Mouse (Mus musculus): Measurements from ENCODE around the gene Tmem185b. TPM values are rescaled to one million over a fixed set of nuclear protein-coding genes. Genes with fewer than 3 reads are reported as not detected.

Tmem185b gene
- polyA plus RNA-seq, 1 experiment from 2014 or later, result 33.2 TPM

GRCm38 (mm10) chr1:119495396-119495775, 30.6 kb upstream of the Tmem185b start:
- ATAC-seq (ENCODE audit: insufficient read depth) (no peak), DNase-seq (no peak)
- H3K4me3 ChIP-seq (ENCODE audit: low read depth, low read length), result no peak overlapping the region
- no peaks in the 10 kb centered on the region for H3K27me3 ChIP-seq (ENCODE audit: insufficient read depth, low read length)
- TF ChIP-seq CTCF (IDR thresholded peaks at IDR 0.05; ENCODE audit: low read depth), result no peak
- H3K9me3 ChIP-seq (ENCODE audit: low read depth, low read length), result no peaks in the 10 kb centered on the region
- no peak overlapping the region for H3K27ac ChIP-seq (ENCODE audit: low read depth)
- H3K4me1 ChIP-seq (ENCODE audit: insufficient read depth), result peaks cover 33% of the 10 kb centered on the region
- 0 out of 2 replicates have a peak, but pooled peaks cover 11% of the 10 kb centered on the region for H3K36me3 ChIP-seq (ENCODE audit: insufficient read depth)
- H3K9ac ChIP-seq, result no peak overlapping the region
- 81% methylated on average over 6 of the region's 6 CpGs for WGBS
- H3K4me2 ChIP-seq, result no peak overlapping the region

DNA sequence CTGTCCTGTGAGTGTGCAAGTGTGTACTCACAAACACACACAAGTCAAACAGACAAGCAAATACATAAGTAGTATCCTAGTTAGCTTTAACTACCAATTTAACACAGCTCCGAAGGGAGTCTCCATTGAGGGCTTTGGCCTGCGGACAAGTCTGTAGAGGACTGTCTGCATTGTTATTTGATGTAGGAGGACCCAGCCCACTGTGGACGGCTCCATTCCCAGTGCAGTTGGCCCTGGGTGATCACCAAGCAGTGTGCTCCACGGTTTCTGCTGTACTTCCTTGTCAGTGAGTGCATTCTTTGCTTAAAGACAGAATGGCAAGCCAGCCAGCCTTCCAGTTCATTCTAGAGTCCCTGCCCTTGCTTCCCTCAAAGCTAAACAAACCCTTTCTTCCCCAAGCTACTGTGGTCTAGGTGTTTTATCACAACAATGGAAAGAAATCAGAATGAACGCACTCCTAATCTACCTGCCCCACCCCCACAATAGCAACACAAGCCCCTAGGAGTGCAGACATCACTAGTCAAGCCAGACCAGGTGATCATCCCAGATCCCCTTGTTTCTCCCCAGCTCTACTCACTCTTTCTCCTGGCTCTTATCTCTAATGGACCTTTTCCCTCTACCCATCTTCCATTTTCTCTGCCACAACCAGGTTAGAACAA, 28.5 kb upstream of the Tmem185b start:
- H3K9ac ChIP-seq, result no peak overlapping the region
- DNase-seq (no peak), ATAC-seq (ENCODE audit: insufficient read depth) (no peak)
- no peaks in the 10 kb centered on the region for H3K9me3 ChIP-seq (ENCODE audit: low read depth, low read length)
- no peak overlapping the region; the same call in 1 of the 2 replicates for H3K27ac ChIP-seq (ENCODE audit: low read depth)
- H3K27me3 ChIP-seq (ENCODE audit: insufficient read depth, low read length), result no peaks in the 10 kb centered on the region
- no peak overlapping the region for H3K4me3 ChIP-seq (ENCODE audit: low read depth, low read length)
- H3K36me3 ChIP-seq (ENCODE audit: insufficient read depth), result peaks cover 23% of the 10 kb centered on the region
- peaks cover 20% of the 10 kb centered on the region for H3K4me1 ChIP-seq (ENCODE audit: insufficient read depth)
- TF ChIP-seq CTCF (IDR thresholded peaks at IDR 0.05; ENCODE audit: low read depth), result no peak
- H3K4me2 ChIP-seq, result no peak overlapping the region
- 68% methylated on average over 5 of the region's 5 CpGs for WGBS

GRCm38 (mm10) chr1:119498536-119499231, 27.3 kb upstream of the Tmem185b start:
- H3K4me1 ChIP-seq (ENCODE audit: insufficient read depth), result peaks cover 12% of the 10 kb centered on the region
- no peak overlapping the region for H3K27ac ChIP-seq (ENCODE audit: low read depth)
- TF ChIP-seq CTCF (IDR thresholded peaks at IDR 0.05; ENCODE audit: low read depth), result no peak
- WGBS, result 81% methylated on average over 9 of the region's 9 CpGs
- H3K4me2 ChIP-seq, result no peak overlapping the region
- DNase-seq (no peak), ATAC-seq (ENCODE audit: insufficient read depth) (no peak)
- no peaks in the 10 kb centered on the region for H3K27me3 ChIP-seq (ENCODE audit: insufficient read depth, low read length)
- no peaks in the 10 kb centered on the region for H3K9me3 ChIP-seq (ENCODE audit: low read depth, low read length)
- H3K36me3 ChIP-seq (ENCODE audit: insufficient read depth), result peaks cover 23% of the 10 kb centered on the region
- no peak overlapping the region for H3K9ac ChIP-seq
- no peak overlapping the region for H3K4me3 ChIP-seq (ENCODE audit: low read depth, low read length)

GRCm38 (mm10) chr1:119499456-119499855, 26.5 kb upstream of the Tmem185b start:
- H3K4me1 ChIP-seq (ENCODE audit: insufficient read depth), result peaks cover 9% of the 10 kb centered on the region
- 93% methylated on average over 10 of the region's 10 CpGs for WGBS

DNA sequence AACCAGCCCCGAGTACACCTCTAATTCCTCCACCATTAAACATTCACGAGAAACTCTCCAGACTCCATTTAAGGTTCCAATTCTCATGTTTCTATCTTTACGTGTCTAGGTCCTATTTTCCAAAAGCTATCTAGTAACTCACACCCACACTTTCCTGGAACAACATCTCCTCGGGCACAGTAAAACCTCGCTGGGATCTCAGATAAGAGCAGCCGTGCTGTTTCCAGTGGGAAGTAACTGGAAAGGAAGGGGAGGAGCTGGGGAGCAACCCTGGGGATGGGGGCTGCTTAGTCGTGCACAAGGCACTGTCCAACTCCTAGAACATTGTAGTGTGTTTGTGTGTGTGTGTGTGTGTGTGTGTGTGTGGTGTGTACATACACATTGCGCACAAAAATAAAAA, 24.1 kb upstream of the Tmem185b start:
- ATAC-seq (ENCODE audit: insufficient read depth), result no peak

More at GRCm38 (mm10) chr1:119499456-119499855, 26.5 kb upstream of the Tmem185b start:
- Histone ChIP-seq H3K9ac (no peak overlapping the region), H3K9me3 (ENCODE audit: low read depth, low read length) (no peaks in the 10 kb centered on the region), H3K4me3 (ENCODE audit: low read depth, low read length) (no peak overlapping the region), H3K4me2 (no peak overlapping the region), H3K36me3 (ENCODE audit: insufficient read depth) (peaks cover 23% of the 10 kb centered on the region), H3K27ac (ENCODE audit: low read depth) (no peak overlapping the region), H3K27me3 (ENCODE audit: insufficient read depth, low read length) (no peaks in the 10 kb centered on the region)
- ATAC-seq (ENCODE audit: insufficient read depth), result no peak
- TF ChIP-seq CTCF (IDR thresholded peaks at IDR 0.05; ENCODE audit: low read depth), result no peak
- DNase-seq, result no peak

DNA sequence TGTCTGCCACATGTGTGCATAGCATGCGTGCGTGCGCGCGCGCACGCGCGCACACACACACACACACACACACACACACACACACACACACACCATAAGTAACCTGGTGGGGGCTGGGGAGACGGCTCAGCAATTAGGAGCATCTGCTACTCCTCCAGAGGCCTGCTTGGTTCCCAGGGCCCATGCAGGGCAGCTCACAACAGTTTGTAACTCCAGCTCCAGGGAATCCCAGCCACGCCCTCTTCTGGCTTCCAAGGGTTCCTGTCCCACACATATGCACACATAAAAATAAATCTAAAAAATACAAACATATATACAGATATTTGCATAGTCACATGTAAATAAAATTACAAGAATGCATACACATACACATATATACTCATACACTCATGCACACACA, 23.2 kb upstream of the Tmem185b start:
- no peak for TF ChIP-seq CTCF (IDR thresholded peaks at IDR 0.05; ENCODE audit: low read depth)
- 92% methylated on average over 11 of the region's 11 CpGs for WGBS
- Histone ChIP-seq H3K27me3 (ENCODE audit: insufficient read depth, low read length) (no peaks in the 10 kb centered on the region), H3K27ac (ENCODE audit: low read depth) (no peak overlapping the region), H3K4me2 (peak overlapping the region; percentile 65), H3K9me3 (ENCODE audit: low read depth, low read length) (no peaks in the 10 kb centered on the region), H3K4me1 (ENCODE audit: insufficient read depth) (peaks cover 15% of the 10 kb centered on the region), H3K9ac (peak overlapping the region; percentile 71; the same call in 1 of the 2 replicates), H3K36me3 (ENCODE audit: insufficient read depth) (peaks cover 20% of the 10 kb centered on the region), H3K4me3 (ENCODE audit: low read depth, low read length) (peak overlapping the region; percentile 67)
- DNase-seq (peak; percentile 48), ATAC-seq (ENCODE audit: insufficient read depth) (no peak)

More for the DNA sequence above, 24.1 kb upstream of the Tmem185b start:
- 61% methylated on average over 8 of the region's 8 CpGs for WGBS
- Histone ChIP-seq H3K27ac (ENCODE audit: low read depth) (no peak overlapping the region), H3K4me2 (peak overlapping the region; percentile 34; the same call in 1 of the 2 replicates), H3K36me3 (ENCODE audit: insufficient read depth) (peaks cover 20% of the 10 kb centered on the region), H3K27me3 (ENCODE audit: insufficient read depth, low read length) (no peaks in the 10 kb centered on the region), H3K9ac (no peak overlapping the region), H3K9me3 (ENCODE audit: low read depth, low read length) (no peaks in the 10 kb centered on the region), H3K4me1 (ENCODE audit: insufficient read depth) (peaks cover 18% of the 10 kb centered on the region), H3K4me3 (ENCODE audit: low read depth, low read length) (no peak overlapping the region)
- TF ChIP-seq CTCF (IDR thresholded peaks at IDR 0.05; ENCODE audit: low read depth), result no peak
- DNase-seq, result no peak

DNA sequence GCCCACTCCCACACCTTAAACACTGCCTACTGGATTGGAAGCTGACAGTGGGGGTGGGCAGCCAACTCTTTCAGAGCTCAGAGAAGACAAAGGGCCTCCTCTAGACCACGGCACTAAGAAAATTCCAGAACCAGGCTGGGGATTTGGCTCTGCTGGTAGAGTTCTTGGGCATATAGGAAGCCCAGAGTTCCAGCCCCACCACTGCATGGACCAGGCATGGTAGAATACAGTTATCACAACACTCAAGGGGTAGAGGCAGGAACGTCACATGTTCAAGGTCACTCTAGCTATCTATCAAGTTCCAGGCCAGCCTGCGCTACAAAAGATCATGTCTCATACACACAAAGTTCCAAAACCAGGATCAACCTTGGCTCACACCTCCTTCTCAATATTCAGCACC, 22.8 kb upstream of the Tmem185b start:
- ATAC-seq (ENCODE audit: insufficient read depth) (no peak), DNase-seq (no peak)
- peak overlapping the region; percentile 65 for H3K4me2 ChIP-seq
- WGBS, result 44% methylated on average over 3 of the region's 3 CpGs
- H3K27ac ChIP-seq (ENCODE audit: low read depth), result peak overlapping the region; percentile 78; the same call in 1 of the 2 replicates
- H3K4me1 ChIP-seq (ENCODE audit: insufficient read depth), result peaks cover 16% of the 10 kb centered on the region
- H3K36me3 ChIP-seq (ENCODE audit: insufficient read depth), result peaks cover 20% of the 10 kb centered on the region
- peak overlapping the region; percentile 71 for H3K9ac ChIP-seq
- H3K9me3 ChIP-seq (ENCODE audit: low read depth, low read length), result no peaks in the 10 kb centered on the region
- H3K27me3 ChIP-seq (ENCODE audit: insufficient read depth, low read length), result no peaks in the 10 kb centered on the region
- TF ChIP-seq CTCF (IDR thresholded peaks at IDR 0.05; ENCODE audit: low read depth), result no peak
- H3K4me3 ChIP-seq (ENCODE audit: low read depth, low read length), result peak overlapping the region; percentile 67

All from lung, embryonic 14.5 days (tissue).